In genomic region chr8:64733271-64733943, GRCm38 (mm10) we compare ENCODE assay signal across 7 mouse cellular contexts. TPM values are rescaled to one million over a fixed set of nuclear protein-coding genes. Genes with fewer than 3 reads are reported as not detected.
DNase-seq lines count a peak whose midpoint lies in the region; ATAC-seq lines count a peak whose summit lies in the region.

TSS of gene Msmo1 (minus strand) at chr8:64733792.

- H3K4me3 ChIP-seq in intestine, embryonic 16.5 days (ENCODE audit: low read length), result peak within 1 kb of the TSS; percentile 92
- peak within 1 kb of the TSS; percentile 81 for H3K4me3 ChIP-seq in midbrain, embryonic 11.5 days (ENCODE audit: low read depth, low read length)

- peak; percentile 99 for ATAC-seq in intestine, embryonic 16.5 days
- ATAC-seq in midbrain, embryonic 11.5 days (ENCODE audit: low FRiP score), result peak; percentile 99

- H3K9ac ChIP-seq in intestine, embryonic 16.5 days (ENCODE audit: low read depth, low read length), result peak within 1 kb of the TSS; percentile 75
- peak within 1 kb of the TSS; percentile 79 for H3K9ac ChIP-seq in midbrain, embryonic 11.5 days (ENCODE audit: low read length)

- no peaks in the 10 kb centered on the region for H3K4me1 ChIP-seq in intestine, embryonic 16.5 days (ENCODE audit: control insufficient read depth, insufficient read depth, low read length)
- H3K4me1 ChIP-seq in midbrain, embryonic 11.5 days (ENCODE audit: control insufficient read depth, insufficient read depth, low read length), result peaks cover 15% of the 10 kb centered on the region

- H3K27me3 ChIP-seq in intestine, embryonic 16.5 days (replicated peaks; ENCODE audit: control insufficient read depth, insufficient read depth, low read length), result no peaks in the 10 kb centered on the region
- H3K27me3 ChIP-seq in midbrain, embryonic 11.5 days (ENCODE audit: control insufficient read depth, insufficient read depth, low read length), result no peaks in the 10 kb centered on the region

- intact Hi-C loops in left cerebral cortex, postnatal 36 days (cut with DNase I), result no loop called here

- H3K27ac ChIP-seq in intestine, embryonic 16.5 days (ENCODE audit: low read length), result peak within 1 kb of the TSS; percentile 78
- no peak within 1 kb of the TSS for H3K27ac ChIP-seq in midbrain, embryonic 11.5 days (ENCODE audit: low read depth, low read length)

- DNase-seq in adrenal gland, adult 2 months, result peak; percentile 98
- DNase-seq in embryo, embryonic 11.5 days (ENCODE audit: low read depth, low spot score), result peak; percentile 95
- peak; percentile 86 to 96 for DNase-seq in gastrocnemius, postnatal 4 days (ENCODE audit: low spot score in 2 of 2)
- DNase-seq in left cerebral cortex, postnatal 36 days (ENCODE audit: low spot score in 2 of 2), result peak; percentile 98
- DNase-seq in midbrain, embryonic 11.5 days (ENCODE audit: low spot score, missing footprints), result peak; percentile 99
- DNase-seq in skeletal muscle tissue, adult 2 months (ENCODE audit: low read depth, low spot score), result peak; percentile 97

- under 1% methylated on average over 60 of the region's 60 CpGs for WGBS in intestine, embryonic 16.5 days
- WGBS in midbrain, embryonic 11.5 days, result under 1% methylated on average over 60 of the region's 60 CpGs

- peak within 1 kb of the TSS; percentile 60 for H3K4me2 ChIP-seq in intestine, embryonic 16.5 days (ENCODE audit: low read depth, low read length)
- peak within 1 kb of the TSS; percentile 72 for H3K4me2 ChIP-seq in midbrain, embryonic 11.5 days

- peaks cover 4% of the 10 kb centered on the region for H3K36me3 ChIP-seq in intestine, embryonic 16.5 days (ENCODE audit: control insufficient read depth, insufficient read depth, low read length)
- peaks cover 3% of the 10 kb centered on the region; the same call in 1 of the 2 replicates for H3K36me3 ChIP-seq in midbrain, embryonic 11.5 days (ENCODE audit: control insufficient read depth, insufficient read depth, low read length)

- H3K9me3 ChIP-seq in intestine, embryonic 16.5 days (ENCODE audit: control insufficient read depth, low read length), result no peaks in the 10 kb centered on the region
- H3K9me3 ChIP-seq in midbrain, embryonic 11.5 days (ENCODE audit: control insufficient read depth, low read length), result no peaks in the 10 kb centered on the region

RNA-seq across cellular contexts. Expression of gene Msmo1, which starts in this region (rescaled TPM):
- 100 to 1,000 TPM; 213 to 344 TPM for total RNA-seq in adrenal gland, adult 2 months (2021)
- 19.4 and 34.0 TPM in 2 replicates for polyA plus RNA-seq in adrenal gland, adult 2 months (2012; rRNA removed)
- total RNA-seq in gastrocnemius, postnatal 4 days (2021), result 10 to 100 TPM; 21.2 to 27.4 TPM
- polyA plus RNA-seq in intestine, embryonic 16.5 days (2015; fragmentation: Nextera tagmentation; extraction: Ambion mirVana), result 210 and 225 TPM in 2 replicates
- 10 to 100 TPM; 87.9 to 94.2 TPM for total RNA-seq in left cerebral cortex, postnatal 36 days (2021)
- polyA plus RNA-seq in midbrain, embryonic 11.5 days (2014; fragmentation: Nextera tagmentation; extraction: Ambion mirVana), result 246 and 263 TPM in 2 replicates
